Mouse (Mus musculus): ENCODE measurements at regions not wholly inside any gene's neighbourhood (a gene's known extent, or its start where the extent isn't known, plus 50 kb on each side); places are given as distances from the start of the nearest gene placed in this dataset.

DNA sequence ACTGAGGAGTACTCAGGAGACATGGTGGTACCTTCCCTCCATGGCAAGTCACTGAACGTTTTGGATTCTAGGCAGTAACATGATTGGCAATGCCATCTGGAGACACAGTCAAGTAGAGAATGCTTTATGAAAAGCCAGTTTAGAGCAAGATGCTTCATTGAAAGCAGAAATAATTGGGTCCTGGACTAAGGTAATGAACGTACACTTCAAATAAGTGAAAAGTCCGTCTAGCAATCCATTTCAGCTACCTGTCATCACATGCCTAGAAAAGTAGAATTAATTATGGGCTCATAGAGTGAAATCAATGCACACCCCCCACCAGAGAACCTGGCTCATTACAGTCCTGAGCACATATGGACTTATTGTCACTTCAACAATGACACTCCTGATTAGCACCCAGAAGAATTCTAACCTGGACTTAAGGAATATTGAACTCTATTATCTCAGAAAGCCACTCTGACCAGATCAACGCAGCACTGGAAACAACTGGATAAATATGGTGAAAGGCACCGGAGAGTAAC lies 263.8 kb downstream of the Dcdc2c start:
- TF ChIP-seq CTCF (IDR thresholded peaks at IDR 0.05; ENCODE audit: control insufficient read depth, insufficient read depth, low read length), result no peak
- TF ChIP-seq POLR2A (IDR thresholded peaks at IDR 0.05; ENCODE audit: borderline replicate concordance, control insufficient read depth, low read depth, low read length), result no peak

Data from bone marrow, adult 2 months (tissue).